Mouse (Mus musculus): ENCODE measurements around the gene Ccdc121. TPM values are rescaled to one million over a fixed set of nuclear protein-coding genes. Genes with fewer than 3 reads are reported as not detected.

Gene Ccdc121
- polyA plus RNA-seq, 1 experiment: not detected

- TF ChIP-seq POLR2A (IDR thresholded peaks at IDR 0.05; ENCODE audit: borderline replicate concordance, low read depth, low read length) (no peak), CTCF (IDR thresholded peaks at IDR 0.05; ENCODE audit: low read depth, low read length) (no peak)
- Histone ChIP-seq H3K4me1 (ENCODE audit: control insufficient read depth, insufficient read depth, low read length) (peaks cover 8% of the 10 kb centered on the region), H3K4me3 (ENCODE audit: insufficient read depth, low read length) (no peak overlapping the region), H3K27ac (ENCODE audit: insufficient read depth, low read depth, low read length) (no peak overlapping the region)
Measured at GRCm38 (mm10) chr1:181539846-181540769, 28.9 kb upstream of the Ccdc121 start.

- H3K27ac ChIP-seq (ENCODE audit: insufficient read depth, low read depth, low read length): no peak overlapping the region
- peaks cover 8% of the 10 kb centered on the region for H3K4me1 ChIP-seq (ENCODE audit: control insufficient read depth, insufficient read depth, low read length)
- 0 out of 2 replicates have a peak, but pooled peaks have one; percentile 9 for TF ChIP-seq CTCF (IDR thresholded peaks at IDR 0.05; ENCODE audit: low read depth, low read length)
- no peak for TF ChIP-seq POLR2A (IDR thresholded peaks at IDR 0.05; ENCODE audit: borderline replicate concordance, low read depth, low read length)
- no peak overlapping the region for H3K4me3 ChIP-seq (ENCODE audit: insufficient read depth, low read length)
Measured at GRCm38 (mm10) chr1:181537627-181538525, 26.6 kb upstream of the Ccdc121 start.

DNA sequence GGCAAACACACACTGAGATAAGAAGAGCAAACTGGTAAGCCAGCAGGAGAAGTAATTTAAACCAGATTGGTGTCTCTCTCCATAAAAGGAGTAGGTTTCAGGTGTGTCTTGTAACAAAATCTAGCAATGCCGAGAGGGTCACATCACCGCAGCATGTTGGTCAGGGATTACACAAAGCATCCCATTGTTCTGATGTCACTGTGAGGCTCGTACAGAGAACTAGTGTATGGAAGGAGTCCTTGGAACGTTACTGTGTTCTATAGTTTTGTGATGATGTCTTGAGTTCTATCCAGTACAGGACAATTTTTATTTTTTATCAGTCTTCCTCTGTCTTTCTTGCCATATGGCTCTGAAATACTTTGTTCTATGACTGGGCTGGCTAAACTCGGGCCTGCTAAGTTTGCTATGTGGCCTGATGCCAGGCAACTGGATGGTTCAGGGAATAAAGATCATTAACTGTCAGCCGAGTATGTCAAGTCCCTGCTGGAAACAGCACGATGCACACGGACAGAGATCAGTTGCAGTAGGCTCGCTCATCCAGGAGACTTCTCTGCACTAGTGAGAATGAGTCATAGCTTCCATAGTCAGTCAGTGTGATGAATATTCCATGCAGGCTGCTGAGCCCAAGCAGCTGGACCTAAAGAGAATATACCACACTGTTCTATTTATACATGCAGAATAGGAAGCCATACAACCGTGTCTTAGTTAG is 24.1 kb upstream of the Ccdc121 start:
- TF ChIP-seq CTCF (IDR thresholded peaks at IDR 0.05; ENCODE audit: low read depth, low read length): no peak
- TF ChIP-seq POLR2A (IDR thresholded peaks at IDR 0.05; ENCODE audit: borderline replicate concordance, low read depth, low read length): no peak
- peaks cover 3% of the 10 kb centered on the region; the same call in 1 of the 2 replicates for H3K4me1 ChIP-seq (ENCODE audit: control insufficient read depth, insufficient read depth, low read length)
- H3K27ac ChIP-seq (ENCODE audit: insufficient read depth, low read depth, low read length): no peak overlapping the region
- no peak overlapping the region for H3K4me3 ChIP-seq (ENCODE audit: insufficient read depth, low read length)

GRCm38 (mm10) chr1:181529368-181529767 is 18.1 kb upstream of the Ccdc121 start:
- Histone ChIP-seq H3K4me1 (ENCODE audit: control insufficient read depth, insufficient read depth, low read length) (no peaks in the 10 kb centered on the region), H3K27ac (ENCODE audit: insufficient read depth, low read depth, low read length) (no peak overlapping the region), H3K4me3 (ENCODE audit: insufficient read depth, low read length) (no peak overlapping the region)
- TF ChIP-seq POLR2A (IDR thresholded peaks at IDR 0.05; ENCODE audit: borderline replicate concordance, low read depth, low read length) (no peak), CTCF (IDR thresholded peaks at IDR 0.05; ENCODE audit: low read depth, low read length) (no peak)

DNA sequence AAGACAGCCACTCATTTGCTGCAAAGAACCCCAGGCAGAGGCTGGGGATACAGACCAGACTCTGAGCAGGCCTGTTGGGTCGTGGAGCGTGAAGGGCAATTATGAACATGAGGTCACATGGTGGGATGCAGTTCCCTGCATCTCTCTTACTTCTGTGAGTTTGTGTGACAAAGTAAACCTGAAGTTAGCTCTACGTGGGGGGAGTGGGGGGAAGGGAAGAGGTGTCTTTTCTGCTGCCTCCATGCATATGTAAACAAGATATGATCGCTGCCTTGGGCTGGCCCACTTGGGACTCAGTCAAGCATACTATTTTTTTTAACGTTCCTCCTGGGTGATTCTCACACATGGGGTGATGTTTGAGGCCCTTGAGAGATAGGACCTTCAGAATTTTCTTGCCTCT is 14.7 kb upstream of the Ccdc121 start:
- TF ChIP-seq CTCF (IDR thresholded peaks at IDR 0.05; ENCODE audit: low read depth, low read length) (no peak), POLR2A (IDR thresholded peaks at IDR 0.05; ENCODE audit: borderline replicate concordance, low read depth, low read length) (no peak)
- Histone ChIP-seq H3K4me3 (ENCODE audit: insufficient read depth, low read length) (no peak overlapping the region), H3K4me1 (ENCODE audit: control insufficient read depth, insufficient read depth, low read length) (no peaks in the 10 kb centered on the region), H3K27ac (ENCODE audit: insufficient read depth, low read depth, low read length) (no peak overlapping the region)

DNA sequence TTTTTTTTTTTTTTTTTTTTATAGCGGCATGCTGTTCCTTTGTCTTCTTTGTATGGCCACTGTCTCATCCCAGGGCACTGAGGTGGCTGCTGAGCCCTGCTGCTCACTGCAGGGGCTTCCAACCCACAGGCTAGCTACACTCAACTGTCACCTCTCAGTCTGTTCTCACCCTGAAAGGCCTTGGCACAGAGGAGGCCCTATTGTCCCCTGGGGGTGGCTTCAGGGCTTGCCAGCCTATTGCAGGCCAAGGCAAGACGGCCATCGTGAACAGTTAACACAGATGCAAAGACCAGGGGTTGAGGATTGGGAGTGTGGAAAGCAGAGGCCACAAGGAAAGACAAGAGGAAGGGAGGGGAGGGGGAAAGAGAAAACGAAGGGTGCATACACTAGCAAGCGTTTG is 12.6 kb upstream of the Ccdc121 start:
- Histone ChIP-seq H3K4me3 (ENCODE audit: insufficient read depth, low read length) (no peak overlapping the region), H3K27ac (ENCODE audit: insufficient read depth, low read depth, low read length) (no peak overlapping the region), H3K4me1 (ENCODE audit: control insufficient read depth, insufficient read depth, low read length) (no peaks in the 10 kb centered on the region)
- TF ChIP-seq CTCF (IDR thresholded peaks at IDR 0.05; ENCODE audit: low read depth, low read length) (no peak), POLR2A (IDR thresholded peaks at IDR 0.05; ENCODE audit: borderline replicate concordance, low read depth, low read length) (no peak)

GRCm38 (mm10) chr1:181521401-181522091 is 10.3 kb upstream of the Ccdc121 start:
- Histone ChIP-seq H3K4me1 (ENCODE audit: control insufficient read depth, insufficient read depth, low read length) (no peaks in the 10 kb centered on the region), H3K4me3 (ENCODE audit: insufficient read depth, low read length) (no peak overlapping the region), H3K27ac (ENCODE audit: insufficient read depth, low read depth, low read length) (no peak overlapping the region)
- no peak for TF ChIP-seq POLR2A (IDR thresholded peaks at IDR 0.05; ENCODE audit: borderline replicate concordance, low read depth, low read length)
- TF ChIP-seq CTCF (IDR thresholded peaks at IDR 0.05; ENCODE audit: low read depth, low read length): no peak

GRCm38 (mm10) chr1:181519137-181519536 is 7.9 kb upstream of the Ccdc121 start:
- Histone ChIP-seq H3K4me3 (ENCODE audit: insufficient read depth, low read length) (no peak overlapping the region), H3K4me1 (ENCODE audit: control insufficient read depth, insufficient read depth, low read length) (no peaks in the 10 kb centered on the region), H3K27ac (ENCODE audit: insufficient read depth, low read depth, low read length) (no peak overlapping the region)
- no peak for TF ChIP-seq POLR2A (IDR thresholded peaks at IDR 0.05; ENCODE audit: borderline replicate concordance, low read depth, low read length)
- TF ChIP-seq CTCF (IDR thresholded peaks at IDR 0.05; ENCODE audit: low read depth, low read length): peak; percentile 48; the same call in 1 of the 2 replicates

DNA sequence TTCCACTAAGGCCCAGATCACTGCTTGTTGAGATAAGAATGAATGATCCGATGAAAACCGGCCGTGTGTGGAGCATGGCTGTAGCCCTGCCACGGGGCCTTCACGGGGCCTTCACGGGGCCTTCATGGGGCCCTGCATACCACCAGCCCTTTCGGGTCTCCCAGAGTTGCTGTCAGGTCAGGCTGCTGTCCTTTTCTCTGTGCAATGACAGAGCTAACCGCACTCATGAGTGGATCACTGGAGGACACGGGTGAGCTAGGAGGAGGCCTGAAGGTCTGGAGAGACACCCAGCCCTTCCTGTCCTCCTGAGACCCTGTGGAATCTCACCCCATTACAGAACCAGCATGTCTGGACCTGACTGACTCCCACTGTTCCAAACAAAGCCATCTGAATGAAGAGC is 6.8 kb upstream of the Ccdc121 start:
- no peak overlapping the region for H3K27ac ChIP-seq (ENCODE audit: insufficient read depth, low read depth, low read length)
- TF ChIP-seq POLR2A (IDR thresholded peaks at IDR 0.05; ENCODE audit: borderline replicate concordance, low read depth, low read length) (no peak), CTCF (IDR thresholded peaks at IDR 0.05; ENCODE audit: low read depth, low read length) (no peak)
- H3K4me1 ChIP-seq (ENCODE audit: control insufficient read depth, insufficient read depth, low read length): no peaks in the 10 kb centered on the region
- no peak overlapping the region for H3K4me3 ChIP-seq (ENCODE audit: insufficient read depth, low read length)

Data from bone marrow macrophage, adult 2 months (primary cell).